Mouse (Mus musculus) adrenal gland, adult (tissue): Measurements from ENCODE around the gene Ctc1.

Experiments used
- DNase-seq, 2 experiments: peaks; one replicate each; pipeline ENCODE4 v3.0.0; 2022 to 2023; ENCODE audit warnings: low spot score in 1 of 2; ENCODE audit not compliant: inconsistent age in 2 of 2

Gene Ctc1

DNA sequence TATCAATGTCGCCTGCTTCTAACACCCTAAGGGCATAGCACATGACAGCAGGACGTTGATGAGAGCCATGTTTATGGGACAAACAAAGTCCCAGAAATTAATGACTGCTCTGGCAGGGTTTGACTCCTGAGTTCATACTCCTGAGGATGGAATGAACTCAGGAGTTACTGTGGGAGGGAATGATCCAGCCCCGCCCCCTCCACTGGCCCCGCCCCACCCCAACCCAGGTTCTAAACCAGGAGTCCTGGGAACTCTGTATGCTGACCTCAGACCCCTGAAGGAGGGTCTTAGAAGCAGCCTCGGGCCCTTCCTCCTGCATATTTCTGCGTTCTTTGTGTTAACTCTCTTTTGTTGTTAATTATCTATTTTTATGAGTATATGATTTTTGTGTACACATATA is 69.9 kb downstream of the Ctc1 start:
- no peak for DNase-seq
